Comparison of ENCODE assay signal across 10 mouse cellular contexts in the genomic region with DNA sequence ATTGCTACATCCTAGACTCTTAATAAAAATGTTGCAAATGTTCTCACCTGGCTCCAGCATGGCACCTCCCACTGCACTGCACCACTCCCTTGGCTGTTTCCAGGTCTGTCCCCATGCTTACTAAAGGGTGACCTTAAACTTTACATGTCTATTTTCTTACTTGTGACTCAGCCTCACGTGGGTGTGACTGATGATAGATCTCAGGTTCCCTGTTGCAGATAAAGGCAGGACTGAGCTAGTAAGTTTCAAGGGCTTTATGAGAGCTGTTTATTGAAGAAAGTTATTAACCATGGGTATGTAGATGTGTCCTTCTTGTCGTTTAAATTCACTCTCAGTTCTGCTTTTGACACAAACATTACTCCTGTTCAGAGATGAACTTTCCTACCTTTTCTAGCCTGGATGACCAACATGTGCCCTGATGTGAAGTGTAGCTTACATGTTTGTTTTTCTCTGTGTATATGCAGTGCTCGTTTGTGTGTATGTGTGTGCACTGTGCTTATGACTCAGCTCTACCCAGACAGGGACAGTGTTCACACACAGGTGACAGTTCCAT. TPM values are rescaled to one million over a fixed set of nuclear protein-coding genes. Genes with fewer than 3 reads are reported as not detected.
A peak's percentile ranks its signal among the peaks of the same experiment; 100 is the strongest.
DNase-seq lines count a peak whose midpoint lies in the region; ATAC-seq lines count a peak whose summit lies in the region.
"Had no signal": no experiment of that assay in that cellular context is flagged by ENCODE, and none has a peak within 500 bp of the region (broad histone marks: within the 10 kb centered on the region; RNA-seq: fewer than 3 reads in every experiment).

No protein-coding gene starts in this region.

- intact Hi-C loops in left cerebral cortex, postnatal 36 days (cut with DNase I) = no loop called here

- H3K36me3 ChIP-seq in intestine, embryonic 16.5 days (ENCODE audit: control insufficient read depth, insufficient read depth, low read length) = peaks cover 2% of the 10 kb centered on the region; the same call in 1 of the 2 replicates

- no peaks in the 10 kb centered on the region for H3K27me3 ChIP-seq in intestine, embryonic 16.5 days (replicated peaks; ENCODE audit: control insufficient read depth, insufficient read depth, low read length)
- H3K27me3 ChIP-seq: hindbrain, embryonic 12.5 days had no signal

- peaks cover 28% of the 10 kb centered on the region for H3K4me1 ChIP-seq in intestine, embryonic 16.5 days (ENCODE audit: control insufficient read depth, insufficient read depth, low read length)

- DNase-seq in adrenal gland, adult (ENCODE audit: inconsistent age in 2 of 2, low spot score in 1 of 2) = peak; percentile 80 to 90
- DNase-seq in adrenal gland, adult 18-20 months (ENCODE audit: low spot score in 2 of 2) = no peak
- peak; percentile 54 for DNase-seq in urinary bladder, postnatal 14 days (ENCODE audit: low spot score)
- DNase-seq in urinary bladder, postnatal 4 days (ENCODE audit: low spot score in 2 of 2) = no peak
- DNase-seq in right cerebral cortex, postnatal 36 days (ENCODE audit: low spot score in 2 of 2) = no peak
- no peak for DNase-seq in left cerebral cortex, postnatal 36 days (ENCODE audit: low spot score in 2 of 2)

- H3K9ac ChIP-seq in intestine, embryonic 16.5 days (ENCODE audit: low read depth, low read length) = no peak overlapping the region
- H3K9ac ChIP-seq: hindbrain, embryonic 12.5 days had no signal

- H3K4me2 ChIP-seq in intestine, embryonic 16.5 days (ENCODE audit: low read depth, low read length) = no peak overlapping the region
- H3K4me2 ChIP-seq: hindbrain, embryonic 12.5 days had no signal

- peak overlapping the region; percentile 53 for H3K27ac ChIP-seq in intestine, embryonic 16.5 days (ENCODE audit: low read length)
- H3K27ac ChIP-seq: hindbrain, embryonic 12.5 days had no signal

- no peaks in the 10 kb centered on the region for H3K9me3 ChIP-seq in intestine, embryonic 16.5 days (ENCODE audit: control insufficient read depth, low read length)
- H3K9me3 ChIP-seq: hindbrain, embryonic 12.5 days had no signal

- no peak overlapping the region for H3K4me3 ChIP-seq in intestine, embryonic 16.5 days (ENCODE audit: low read length)
- H3K4me3 ChIP-seq: hindbrain, embryonic 12.5 days had no signal

- peak; percentile 91 for ATAC-seq in intestine, embryonic 16.5 days
- no peak for ATAC-seq in inflammation-experienced regulatory T-cells, adult 6 months

- 55% methylated on average over 3 of the region's 3 CpGs for WGBS in intestine, embryonic 16.5 days

RNA-seq across cellular contexts. Expression of a gene that starts 6.7 kb away (rescaled TPM):
- 100 to 1,000 TPM; 102 to 126 TPM for total RNA-seq in adrenal gland, adult 18-20 months (2021)
- 52.2 and 54.0 TPM in 2 replicates for polyA plus RNA-seq in intestine, embryonic 16.5 days (2015; fragmentation: Nextera tagmentation; extraction: Ambion mirVana)
- total RNA-seq in left cerebral cortex, postnatal 36 days (2021) = 100 to 1,000 TPM in 1 of 2 experiments, 10 to 100 TPM in 1; 84.1 to 116 TPM
- polyA plus RNA-seq in inflammation-experienced regulatory T-cells, adult 6 months (2017; shearing (Covaris generic)) = 10 to 100 TPM; 19.4 to 33.8 (median 29.9) TPM

RNA-seq across cellular contexts. Expression of a gene that starts 34.7 kb away (rescaled TPM):
- total RNA-seq in adrenal gland, adult 18-20 months (2021) = under 1 TPM; 0.38 to 0.56 TPM
- polyA plus RNA-seq in intestine, embryonic 16.5 days (2015; fragmentation: Nextera tagmentation; extraction: Ambion mirVana) = 0.09 and 0.10 TPM in 2 replicates
- total RNA-seq in left cerebral cortex, postnatal 36 days (2021) = under 1 TPM in 1 of 2 experiments, not detected in 1; 0.32 TPM
- 10 to 100 TPM in 1 of 3 experiments, under 1 TPM in 2; 0.16 to 10.9 (median 0.62) TPM for polyA plus RNA-seq in inflammation-experienced regulatory T-cells, adult 6 months (2017; shearing (Covaris generic))
- polyA plus RNA-seq: neural tube, embryonic 14.5 days had no signal

Comparison
In these comparisons a context has a peak if more than half of its experiments do, and no peak if none do; other contexts are left out.
1. DNase-seq: peak in adrenal gland, adult (2 of 2) and urinary bladder, postnatal 14 days (single experiment); none in adrenal gland, adult 18-20 months (0 of 2), urinary bladder, postnatal 4 days (0 of 2), right cerebral cortex, postnatal 36 days (0 of 2) and left cerebral cortex, postnatal 36 days (0 of 2).